Mouse (Mus musculus): Measurements from ENCODE around the gene Ptpre.

Gene Ptpre

GRCm38 (mm10) chr7:135624854-135625253, 87.6 kb downstream of the Ptpre start:
- in situ Hi-C loops (cut with MboI; ENCODE audit: low pct_unique_long_range_greater_than_20kb in 1 of 2, low sequenced_read_pairs in 2 of 2, unreplicated experiment in 1 of 2) = loop anchor here (5.0 to 25.0 kb wide), 2 partner anchors 88 to 213 kb away; partner anchors contain the start of genes Ptpre (in 2 of the 2) and Foxi2 (in 1 of the 2)

GRCm38 (mm10) chr7:135628363-135628762, 91.1 kb downstream of the Ptpre start:
- in situ Hi-C loops (cut with MboI; ENCODE audit: low pct_unique_long_range_greater_than_20kb in 1 of 2, low sequenced_read_pairs in 2 of 2, unreplicated experiment in 1 of 2) = loop anchor here (5.0 to 25.0 kb wide), 2 partner anchors 91 to 216 kb away; partner anchors contain the start of genes Ptpre (in 2 of the 2) and Foxi2 (in 1 of the 2)

GRCm38 (mm10) chr7:135629019-135629418, 91.7 kb downstream of the Ptpre start:
- in situ Hi-C loops (cut with MboI; ENCODE audit: low pct_unique_long_range_greater_than_20kb in 1 of 2, low sequenced_read_pairs in 2 of 2, unreplicated experiment in 1 of 2) = loop anchor here (5.0 to 25.0 kb wide), 2 partner anchors 92 to 217 kb away; partner anchors contain the start of genes Ptpre (in 2 of the 2) and Foxi2 (in 1 of the 2)

- in situ Hi-C loops (cut with MboI; ENCODE audit: low pct_unique_long_range_greater_than_20kb in 1 of 2, low sequenced_read_pairs in 2 of 2, unreplicated experiment in 1 of 2) = loop anchor here in 1 of 2 experiments (25.0 kb wide), 1 partner anchor 220 kb away; the partner anchor contains the start of gene Foxi2
These were observed 94.7 kb downstream of the Ptpre start for GRCm38 (mm10) chr7:135631776-135632552.

- in situ Hi-C loops (cut with MboI; ENCODE audit: low pct_unique_long_range_greater_than_20kb in 1 of 2, low sequenced_read_pairs in 2 of 2, unreplicated experiment in 1 of 2) = loop anchor here in 1 of 2 experiments (25.0 kb wide), 1 partner anchor 220 kb away; the partner anchor contains the start of gene Foxi2
These were observed 95.5 kb downstream of the Ptpre start for GRCm38 (mm10) chr7:135632716-135633258.

- in situ Hi-C loops (cut with MboI; ENCODE audit: low pct_unique_long_range_greater_than_20kb in 1 of 2, low sequenced_read_pairs in 2 of 2, unreplicated experiment in 1 of 2) = loop anchor here in 1 of 2 experiments (25.0 kb wide), 1 partner anchor 223 kb away; the partner anchor contains the start of gene Foxi2
These were observed 97.8 kb downstream of the Ptpre start for GRCm38 (mm10) chr7:135634851-135635624.

- in situ Hi-C loops (cut with MboI; ENCODE audit: low pct_unique_long_range_greater_than_20kb in 1 of 2, low sequenced_read_pairs in 2 of 2, unreplicated experiment in 1 of 2) = loop anchor here in 1 of 2 experiments (25.0 kb wide), 1 partner anchor 225 kb away; the partner anchor contains the start of gene Foxi2
These were observed 100.2 kb downstream of the Ptpre start for GRCm38 (mm10) chr7:135637406-135637980.

GRCm38 (mm10) chr7:135639361-135639760, 102.1 kb downstream of the Ptpre start:
- in situ Hi-C loops (cut with MboI; ENCODE audit: low pct_unique_long_range_greater_than_20kb in 1 of 2, low sequenced_read_pairs in 2 of 2, unreplicated experiment in 1 of 2) = loop anchor here in 1 of 2 experiments (25.0 kb wide), 1 partner anchor 227 kb away; the partner anchor contains the start of gene Foxi2

GRCm38 (mm10) chr7:135641698-135642507, 104.6 kb downstream of the Ptpre start:
- in situ Hi-C loops (cut with MboI; ENCODE audit: low pct_unique_long_range_greater_than_20kb in 1 of 2, low sequenced_read_pairs in 2 of 2, unreplicated experiment in 1 of 2) = loop anchor here in 1 of 2 experiments (25.0 kb wide), 1 partner anchor 230 kb away; the partner anchor contains the start of gene Foxi2

GRCm38 (mm10) chr7:135644452-135644851, 107.2 kb downstream of the Ptpre start:
- in situ Hi-C loops (cut with MboI; ENCODE audit: low pct_unique_long_range_greater_than_20kb in 1 of 2, low sequenced_read_pairs in 2 of 2, unreplicated experiment in 1 of 2) = loop anchor here in 1 of 2 experiments (25.0 kb wide), 1 partner anchor 232 kb away; the partner anchor contains the start of gene Foxi2

- in situ Hi-C loops (cut with MboI; ENCODE audit: low pct_unique_long_range_greater_than_20kb in 1 of 2, low sequenced_read_pairs in 2 of 2, unreplicated experiment in 1 of 2) = loop anchor here in 1 of 2 experiments (25.0 kb wide), 1 partner anchor 235 kb away; the partner anchor contains the start of gene Foxi2
These were observed 109.7 kb downstream of the Ptpre start for GRCm38 (mm10) chr7:135646976-135647375.

GRCm38 (mm10) chr7:135648821-135649220, 111.5 kb downstream of the Ptpre start:
- in situ Hi-C loops (cut with MboI; ENCODE audit: low pct_unique_long_range_greater_than_20kb in 1 of 2, low sequenced_read_pairs in 2 of 2, unreplicated experiment in 1 of 2) = loop anchor here in 1 of 2 experiments (25.0 kb wide), 1 partner anchor 237 kb away; the partner anchor contains the start of gene Foxi2

- in situ Hi-C loops (cut with MboI; ENCODE audit: low pct_unique_long_range_greater_than_20kb in 1 of 2, low sequenced_read_pairs in 2 of 2, unreplicated experiment in 1 of 2) = loop anchor here in 1 of 2 experiments (25.0 kb wide), 1 partner anchor 237 kb away; the partner anchor contains the start of gene Foxi2
These were observed 112.0 kb downstream of the Ptpre start for GRCm38 (mm10) chr7:135649306-135649705.

GRCm38 (mm10) chr7:135650061-135650460, 112.8 kb downstream of the Ptpre start:
- in situ Hi-C loops (cut with MboI; ENCODE audit: low pct_unique_long_range_greater_than_20kb in 1 of 2, low sequenced_read_pairs in 2 of 2, unreplicated experiment in 1 of 2) = no loop called here

GRCm38 (mm10) chr7:135651831-135652511, 114.7 kb downstream of the Ptpre start:
- in situ Hi-C loops (cut with MboI; ENCODE audit: low pct_unique_long_range_greater_than_20kb in 1 of 2, low sequenced_read_pairs in 2 of 2, unreplicated experiment in 1 of 2) = no loop called here

- in situ Hi-C loops (cut with MboI; ENCODE audit: low pct_unique_long_range_greater_than_20kb in 1 of 2, low sequenced_read_pairs in 2 of 2, unreplicated experiment in 1 of 2) = no loop called here
These were observed 115.5 kb downstream of the Ptpre start for GRCm38 (mm10) chr7:135652781-135653180.
